Mouse (Mus musculus) liver, postnatal 0 days (tissue): ENCODE results near the gene Gpr87. TPM values are rescaled to one million over a fixed set of nuclear protein-coding genes. Genes with fewer than 3 reads are reported as not detected.

Experiments used
- ATAC-seq: fragments of 200-750 bp; cut with Nextera tagmentation; 2 replicates; pipeline ENCODE4 v1.8.0; 2017; ENCODE audit warnings: mild to moderate bottlenecking, moderate library complexity
- DNase-seq: peaks from one replicate; pipeline ENCODE4 v3.0.0-alpha.2; 2016
- H3K27ac ChIP-seq: fragments of 300-500 bp; sonication (generic); 2 replicates; pipeline ENCODE4 v1.5.1; 2014; ENCODE audit warnings: antibody characterized with exemption, moderate library complexity, mild to moderate bottlenecking, low read depth
- H3K27me3 ChIP-seq: fragments of 300-500 bp; sonication (generic); 2 replicates; pipeline ENCODE4 v1.6.1; 2014; ENCODE audit warnings: low read length, control low read depth, mixed read lengths; ENCODE audit not compliant: insufficient read depth
- H3K36me3 ChIP-seq: fragments of 300-500 bp; sonication (generic); replicated peaks from 2 replicates; pipeline ENCODE4 v1.6.1; 2014; ENCODE audit warnings: mild to moderate bottlenecking, control low read depth, low read length, moderate library complexity, mixed read lengths; ENCODE audit not compliant: insufficient read depth
- H3K4me1 ChIP-seq: fragments of 300-500 bp; sonication (generic); 2 replicates; pipeline ENCODE4 v1.6.1; 2014; ENCODE audit warnings: antibody characterized with exemption, mild to moderate bottlenecking, control low read depth; ENCODE audit not compliant: insufficient read depth
- H3K4me2 ChIP-seq: fragments of 300-500 bp; sonication (generic); 2 replicates; pipeline ENCODE4 v1.6.1; 2014; ENCODE audit warnings: low read depth, mild to moderate bottlenecking, low read length, moderate library complexity, mixed read lengths
- H3K4me3 ChIP-seq: fragments of 300-500 bp; sonication (generic); 2 replicates; pipeline ENCODE4 v1.5.1; 2014; ENCODE audit warnings: low read depth, low read length
- H3K9ac ChIP-seq: fragments of 300-500 bp; sonication (generic); replicated peaks from 2 replicates; pipeline ENCODE4 v1.6.1; 2014; ENCODE audit warnings: mild to moderate bottlenecking, moderate library complexity
- H3K9me3 ChIP-seq: fragments of 300-500 bp; sonication (generic); 2 replicates; pipeline ENCODE4 v1.6.1; 2016; ENCODE audit warnings: mild to moderate bottlenecking, control low read depth, low read length, mixed read lengths
- CTCF ChIP-seq: sonication (generic); IDR thresholded peaks from 2 replicates; pipeline ENCODE4 v1.5.1; 2016; ENCODE audit warnings: antibody characterized with exemption, low read depth
- EP300 ChIP-seq: IDR thresholded peaks from 2 replicates; pipeline ENCODE4 v1.6.1; 2016; ENCODE audit warnings: antibody characterized with exemption, low read depth, mild to moderate bottlenecking
- WGBS: fragments of 180-500 bp; shearing (Covaris S2); extraction: QIAGEN DNeasy Blood & Tissue Kit; methylation state at CpG from one replicate; pipeline ENCODE4 v1.1.7; 2014; ENCODE audit not compliant: insufficient replicate concordance; 5-methylcytosine and 5-hydroxymethylcytosine counted together
- polyA plus RNA-seq: library from polyadenylated mRNA; unstranded; fragments of >200 nt; fragmentation: Nextera tagmentation; extraction: Ambion mirVana; gene quantifications from 2 replicates; pipeline ENCODE4 v1.2.1, GENCODE M21; 2015

Gpr87 gene
- polyA plus RNA-seq, 1 experiment from 2014 or later: not detected

DNA sequence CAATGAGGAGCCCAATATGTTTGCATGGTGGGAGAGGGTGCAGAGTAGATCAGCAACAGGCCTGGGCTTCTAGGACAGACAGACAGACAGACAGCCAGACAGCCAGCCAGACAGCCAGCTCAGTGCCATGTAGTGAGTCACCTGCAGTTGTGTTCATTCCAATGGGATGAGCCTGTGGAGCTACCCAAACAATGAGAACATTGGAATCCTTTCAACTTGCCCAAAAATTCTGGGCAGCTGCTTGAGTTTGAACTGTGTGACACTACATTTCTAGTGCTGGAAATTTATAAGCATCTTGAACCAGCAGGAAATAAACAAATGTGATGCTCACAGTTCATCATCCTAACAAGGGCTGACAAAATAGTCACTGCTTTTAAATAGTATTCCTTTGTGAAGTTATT lies 55.3 kb downstream of the Gpr87 start:
- DNase-seq: no peak
- Histone ChIP-seq H3K27me3 (no peaks in the 10 kb centered on the region), H3K9me3 (no peaks in the 10 kb centered on the region), H3K4me2 (no peak overlapping the region), H3K27ac (no peak overlapping the region), H3K4me3 (no peak overlapping the region), H3K36me3 (no peaks in the 10 kb centered on the region), H3K9ac (no peak overlapping the region), H3K4me1 (no peaks in the 10 kb centered on the region)
- TF ChIP-seq CTCF (no peak), EP300 (no peak)
- no peak for ATAC-seq

DNA sequence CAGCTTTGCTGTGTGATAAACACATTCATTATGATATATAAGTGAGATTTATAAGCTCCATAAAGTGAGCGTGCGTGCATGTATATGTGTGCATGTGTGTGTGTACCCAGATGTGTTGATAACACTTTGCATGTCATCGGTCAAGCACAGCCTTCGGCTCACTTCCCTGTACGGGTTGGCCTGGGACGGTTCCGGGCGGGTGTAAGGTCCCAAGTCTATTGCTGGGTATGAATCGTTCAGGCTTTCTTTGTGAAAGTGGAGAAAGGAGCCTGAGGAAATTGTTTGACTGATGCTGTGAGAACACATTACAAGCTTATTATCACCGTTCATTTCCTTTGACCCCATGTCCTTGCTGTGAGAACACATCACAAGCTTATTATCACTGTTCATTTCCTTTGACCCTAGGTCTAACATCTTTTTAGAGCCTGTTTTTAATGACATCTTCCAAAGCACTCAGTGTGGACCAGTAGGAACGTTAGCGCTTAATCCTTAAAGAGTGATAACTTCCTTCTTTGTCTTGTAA lies 55.9 kb downstream of the Gpr87 start:
- Histone ChIP-seq H3K9me3 (no peaks in the 10 kb centered on the region), H3K27me3 (no peaks in the 10 kb centered on the region), H3K36me3 (no peaks in the 10 kb centered on the region), H3K4me1 (no peaks in the 10 kb centered on the region), H3K4me3 (no peak overlapping the region), H3K9ac (no peak overlapping the region), H3K27ac (no peak overlapping the region; the same call in 1 of the 2 replicates), H3K4me2 (no peak overlapping the region)
- DNase-seq (no peak), ATAC-seq (no peak)
- 75% methylated on average over 12 of the region's 12 CpGs for WGBS
- TF ChIP-seq EP300 (peak; percentile 40; the same call in 1 of the 2 replicates), CTCF (no peak)

DNA sequence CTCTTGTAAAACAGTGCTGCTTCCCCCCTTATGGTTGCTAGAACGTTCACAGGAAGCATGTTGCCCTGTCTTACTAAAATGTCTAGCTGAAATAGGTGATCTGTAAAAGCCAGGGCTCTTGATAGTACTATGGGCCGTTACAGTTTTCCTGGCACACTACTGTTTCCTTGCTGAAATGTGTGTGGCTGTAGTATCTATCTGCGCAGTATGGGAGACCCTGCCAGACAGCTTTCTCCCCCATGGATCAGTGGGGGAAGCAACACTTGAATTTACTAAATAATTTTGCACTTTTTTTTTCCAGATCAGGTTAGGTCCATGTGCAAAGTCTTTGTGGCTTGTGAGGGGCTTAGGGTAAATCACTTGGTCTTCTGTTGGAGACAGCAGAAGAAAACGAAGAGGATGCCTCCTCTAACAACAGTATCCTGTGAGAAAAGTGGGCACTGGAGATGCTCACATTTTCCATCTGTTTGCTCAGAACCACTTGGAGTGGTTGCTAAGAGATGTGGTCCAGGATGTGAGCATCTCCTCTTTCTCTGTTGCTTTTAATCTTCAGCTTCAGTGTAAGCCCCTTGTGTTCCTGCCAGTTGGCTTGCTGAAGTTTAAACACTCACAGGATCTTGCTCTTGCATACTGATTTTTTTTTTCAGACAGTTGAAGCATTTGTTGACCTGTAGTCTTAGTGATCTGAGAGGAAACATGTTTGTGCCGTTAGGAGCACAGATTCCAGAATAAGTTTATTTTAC lies 58.8 kb downstream of the Gpr87 start:
- DNase-seq (no peak), ATAC-seq (no peak)
- 0 out of 2 replicates have a peak, but pooled peaks cover 4% of the 10 kb centered on the region for H3K4me1 ChIP-seq
- H3K27ac ChIP-seq: no peak overlapping the region
- no peak overlapping the region for H3K4me3 ChIP-seq
- 66% methylated on average over 5 of the region's 5 CpGs for WGBS
- no peaks in the 10 kb centered on the region for H3K36me3 ChIP-seq
- no peak overlapping the region for H3K9ac ChIP-seq
- H3K9me3 ChIP-seq: no peaks in the 10 kb centered on the region
- no peaks in the 10 kb centered on the region for H3K27me3 ChIP-seq
- no peak overlapping the region for H3K4me2 ChIP-seq
- no peak for TF ChIP-seq CTCF
- no peak for TF ChIP-seq EP300

DNA sequence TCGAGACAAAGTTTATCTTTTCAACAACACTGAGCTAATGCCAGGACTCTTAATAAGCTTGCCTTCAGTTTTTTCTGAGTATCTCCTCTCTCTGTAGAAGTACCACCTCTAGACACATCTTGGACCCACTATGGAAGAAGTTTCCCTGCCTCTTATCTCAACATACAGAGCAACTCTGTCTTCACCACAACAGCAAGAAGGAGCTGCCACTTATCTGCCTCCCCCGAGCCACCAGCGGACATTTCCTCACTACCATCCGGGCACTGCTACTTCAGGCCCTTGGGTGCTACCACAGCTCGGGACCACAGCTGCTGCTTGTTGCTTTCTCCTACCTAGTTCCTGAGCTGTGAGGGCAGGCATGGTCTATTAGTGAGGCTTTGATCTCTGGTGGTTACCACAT lies 61.7 kb downstream of the Gpr87 start:
- DNase-seq (no peak), ATAC-seq (peak; percentile 35)
- Histone ChIP-seq H3K9me3 (no peaks in the 10 kb centered on the region), H3K36me3 (no peaks in the 10 kb centered on the region), H3K27ac (no peak overlapping the region), H3K9ac (no peak overlapping the region), H3K4me2 (no peak overlapping the region), H3K4me1 (0 out of 2 replicates have a peak, but pooled peaks cover 4% of the 10 kb centered on the region), H3K27me3 (no peaks in the 10 kb centered on the region), H3K4me3 (no peak overlapping the region)
- TF ChIP-seq EP300 (peak; percentile 25; the same call in 1 of the 2 replicates), CTCF (no peak)
- WGBS: 39% methylated on average over 5 of the region's 5 CpGs

DNA sequence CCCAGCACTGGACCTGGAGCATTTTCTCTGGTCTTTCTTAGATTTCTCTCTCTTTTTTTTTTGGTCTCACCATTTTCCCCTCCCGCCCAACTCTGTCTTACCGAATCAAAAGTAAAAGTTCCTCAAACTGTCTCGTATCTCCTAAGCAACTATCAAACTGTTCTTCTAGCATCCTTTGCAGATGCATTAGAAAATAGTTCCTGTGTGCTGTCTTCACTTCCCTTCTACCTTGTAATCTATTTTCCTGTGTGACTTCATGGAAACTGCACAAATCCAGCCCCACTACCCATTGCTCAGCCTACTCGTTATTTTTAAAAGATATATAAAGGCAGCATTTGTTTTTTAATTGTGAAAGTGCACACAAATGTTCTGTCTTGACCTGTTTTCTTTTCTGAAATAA lies 62.9 kb downstream of the Gpr87 start:
- Histone ChIP-seq H3K27me3 (no peaks in the 10 kb centered on the region), H3K4me3 (no peak overlapping the region), H3K9ac (no peak overlapping the region), H3K9me3 (no peaks in the 10 kb centered on the region), H3K4me2 (no peak overlapping the region), H3K36me3 (no peaks in the 10 kb centered on the region), H3K4me1 (0 out of 2 replicates have a peak, but pooled peaks cover 4% of the 10 kb centered on the region), H3K27ac (no peak overlapping the region)
- TF ChIP-seq CTCF: no peak
- TF ChIP-seq EP300: no peak
- 63% methylated on average over 4 of the region's 4 CpGs for WGBS
- no peak for DNase-seq
- ATAC-seq: no peak

DNA sequence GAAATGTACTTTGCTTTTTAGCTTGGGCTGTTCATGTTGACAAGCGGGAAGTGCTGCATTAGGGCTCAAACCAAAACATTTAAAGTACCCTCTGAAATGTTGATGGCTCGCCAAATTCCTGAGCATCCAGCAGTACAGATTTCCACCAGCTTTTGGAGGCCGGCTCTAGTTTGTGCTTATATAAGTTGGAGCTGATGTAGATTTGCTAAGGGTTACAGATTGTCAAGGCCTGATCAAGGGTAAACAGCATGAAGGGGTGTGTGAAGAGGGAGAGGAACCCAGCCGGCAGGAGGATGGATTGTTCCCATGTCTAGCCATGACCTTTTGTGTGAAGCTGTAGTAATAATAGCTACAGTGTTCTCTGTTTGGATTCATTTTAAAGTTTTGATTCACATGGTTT lies 63.8 kb downstream of the Gpr87 start:
- no peaks in the 10 kb centered on the region for H3K27me3 ChIP-seq
- 0 out of 2 replicates have a peak overlapping the region, but pooled peaks have one; percentile 65 for H3K4me2 ChIP-seq
- H3K9me3 ChIP-seq: no peaks in the 10 kb centered on the region
- DNase-seq (no peak), ATAC-seq (no peak)
- H3K36me3 ChIP-seq: no peaks in the 10 kb centered on the region
- H3K4me1 ChIP-seq: 0 out of 2 replicates have a peak, but pooled peaks cover 4% of the 10 kb centered on the region
- H3K9ac ChIP-seq: no peak overlapping the region
- TF ChIP-seq EP300: no peak
- TF ChIP-seq CTCF: no peak
- 53% methylated on average over 4 of the region's 4 CpGs for WGBS
- H3K4me3 ChIP-seq: no peak overlapping the region
- peak overlapping the region; percentile 79 for H3K27ac ChIP-seq
